Mouse (Mus musculus): ENCODE results near the gene Frs2.

Gene Frs2

GRCm38 (mm10) chr10:117103854-117104598, 44.3 kb downstream of the Frs2 start:
- no peak for DNase-seq (ENCODE audit: low read depth, low spot score)

- no peak for DNase-seq (ENCODE audit: low read depth, low spot score)
These were observed 48.2 kb downstream of the Frs2 start for GRCm38 (mm10) chr10:117100175-117100574.

GRCm38 (mm10) chr10:117097116-117097698, 51.1 kb downstream of the Frs2 start:
- no peak for DNase-seq (ENCODE audit: low read depth, low spot score)

GRCm38 (mm10) chr10:117096096-117096495, 52.2 kb downstream of the Frs2 start:
- no peak for DNase-seq (ENCODE audit: low read depth, low spot score)

- DNase-seq (ENCODE audit: low read depth, low spot score), result peak; percentile 31
These were observed 53.6 kb downstream of the Frs2 start for GRCm38 (mm10) chr10:117094504-117095329.

- DNase-seq (ENCODE audit: low read depth, low spot score), result no peak
These were observed 58.7 kb downstream of the Frs2 start for GRCm38 (mm10) chr10:117089628-117090027.

GRCm38 (mm10) chr10:117081914-117082359, 66.4 kb downstream of the Frs2 start:
- DNase-seq (ENCODE audit: low read depth, low spot score), result no peak

- no peak for DNase-seq (ENCODE audit: low read depth, low spot score)
These were observed 67.0 kb downstream of the Frs2 start for GRCm38 (mm10) chr10:117081326-117081725.

GRCm38 (mm10) chr10:117078284-117078683, 70.0 kb downstream of the Frs2 start:
- peak; percentile 18 for DNase-seq (ENCODE audit: low read depth, low spot score)

GRCm38 (mm10) chr10:117073176-117073575, 75.2 kb downstream of the Frs2 start:
- DNase-seq (ENCODE audit: low read depth, low spot score), result no peak

GRCm38 (mm10) chr10:117072191-117072888, 76.0 kb downstream of the Frs2 start:
- DNase-seq (ENCODE audit: low read depth, low spot score), result no peak

- no peak for DNase-seq (ENCODE audit: low read depth, low spot score)
These were observed 79.2 kb downstream of the Frs2 start for GRCm38 (mm10) chr10:117069109-117069508.

GRCm38 (mm10) chr10:117064076-117064475, 84.3 kb downstream of the Frs2 start:
- DNase-seq (ENCODE audit: low read depth, low spot score), result no peak

GRCm38 (mm10) chr10:117063254-117064021, 84.9 kb downstream of the Frs2 start, which contains the start of gene Cct2:
Cct2 (minus strand) TSS chr10:117063814.
- peak; percentile 98 for DNase-seq (ENCODE audit: low read depth, low spot score)

- no peak for DNase-seq (ENCODE audit: low read depth, low spot score)
These were observed 85.5 kb downstream of the Frs2 start for GRCm38 (mm10) chr10:117062894-117063253.

GRCm38 (mm10) chr10:117055668-117056067, 92.7 kb downstream of the Frs2 start:
- DNase-seq (ENCODE audit: low read depth, low spot score), result no peak

- no peak for DNase-seq (ENCODE audit: low read depth, low spot score)
These were observed 98.3 kb downstream of the Frs2 start for GRCm38 (mm10) chr10:117049961-117050597.

GRCm38 (mm10) chr10:117049253-117049652, 99.1 kb downstream of the Frs2 start:
- no peak for DNase-seq (ENCODE audit: low read depth, low spot score)

GRCm38 (mm10) chr10:117045175-117046056, 102.9 kb downstream of the Frs2 start, which contains the start of gene Lrrc10:
Lrrc10 (plus strand) TSS chr10:117045341.
- DNase-seq (ENCODE audit: low read depth, low spot score), result no peak
